Mouse (Mus musculus) lung, embryonic 16.5 days (tissue): ENCODE data around the gene Gm13288. TPM values are rescaled to one million over a fixed set of nuclear protein-coding genes. Genes with fewer than 3 reads are reported as not detected.
"Not testable (repeated sequence)": the region's sequence is repeated elsewhere in the genome, so short reads cannot be mapped to it uniquely, and the experiment has no call there.

ENCODE experiments used
- ATAC-seq: fragments of 200-750 bp; cut with Nextera tagmentation; 2 replicates; pipeline ENCODE4 v1.8.0; 2017; ENCODE audit warnings: low read depth, mild to moderate bottlenecking, moderate library complexity
- H3K27ac ChIP-seq: fragments of 300-500 bp; sonication (generic); 2 replicates; pipeline ENCODE4 v1.5.1; 2014; ENCODE audit warnings: mild to moderate bottlenecking, control low read depth, low read length
- H3K27me3 ChIP-seq: fragments of 300-500 bp; sonication (generic); 2 replicates; pipeline ENCODE4 v1.6.1; 2014; ENCODE audit warnings: low read depth, low read length, mixed read lengths; ENCODE audit not compliant: control insufficient read depth, insufficient read depth
- H3K36me3 ChIP-seq: fragments of 300-500 bp; sonication (generic); 2 replicates; pipeline ENCODE4 v1.6.1; 2014; ENCODE audit warnings: low read length; ENCODE audit not compliant: control insufficient read depth, insufficient read depth
- H3K4me1 ChIP-seq: fragments of 300-500 bp; sonication (generic); replicated peaks from 2 replicates; pipeline ENCODE4 v1.6.1; 2014; ENCODE audit warnings: low read length, mixed read lengths; ENCODE audit not compliant: control insufficient read depth, insufficient read depth
- H3K4me2 ChIP-seq: fragments of 300-500 bp; sonication (generic); 2 replicates; pipeline ENCODE4 v1.6.1; 2014; ENCODE audit warnings: low read depth, low read length, control low read depth
- H3K4me3 ChIP-seq: fragments of 300-500 bp; sonication (generic); 2 replicates; pipeline ENCODE4 v1.5.1; 2014; ENCODE audit warnings: mild to moderate bottlenecking, low read length, control low read depth
- H3K9ac ChIP-seq: fragments of 300-500 bp; sonication (generic); 2 replicates; pipeline ENCODE4 v1.6.1; 2014; ENCODE audit warnings: low read length, control low read depth
- H3K9me3 ChIP-seq: fragments of 300-500 bp; sonication (generic); 2 replicates; pipeline ENCODE4 v1.6.1; 2016; ENCODE audit warnings: low read length; ENCODE audit not compliant: control insufficient read depth
- WGBS: fragments of 180-500 bp; shearing (Covaris S2); extraction: QIAGEN DNeasy Blood & Tissue Kit; methylation state at CpG from one replicate; pipeline ENCODE4 v1.1.7; 2014; 5-methylcytosine and 5-hydroxymethylcytosine counted together
- polyA plus RNA-seq: library from polyadenylated mRNA; unstranded; fragments of >200 nt; fragmentation: Nextera tagmentation; extraction: Ambion mirVana; gene quantifications from 2 replicates; pipeline ENCODE4 v1.2.1, GENCODE M21; 2015

Gene Gm13288
- polyA plus RNA-seq, 1 experiment from 2014 or later: not detected

- not testable (repeated sequence) for H3K4me3 ChIP-seq, H3K27ac ChIP-seq, H3K9me3 ChIP-seq, H3K9ac ChIP-seq, H3K4me2 ChIP-seq, H3K27me3 ChIP-seq, H3K36me3 ChIP-seq, ATAC-seq, H3K4me1 ChIP-seq
- 0% methylated on average over 8 of the region's 52 CpGs for WGBS
These were observed 11.2 kb upstream of the Gm13288 start, which contains the start of gene Gm13275 for GRCm38 (mm10) chr4:88793936-88794675. Gene Gm13275 (plus strand): TSS chr4:88794487.

DNA sequence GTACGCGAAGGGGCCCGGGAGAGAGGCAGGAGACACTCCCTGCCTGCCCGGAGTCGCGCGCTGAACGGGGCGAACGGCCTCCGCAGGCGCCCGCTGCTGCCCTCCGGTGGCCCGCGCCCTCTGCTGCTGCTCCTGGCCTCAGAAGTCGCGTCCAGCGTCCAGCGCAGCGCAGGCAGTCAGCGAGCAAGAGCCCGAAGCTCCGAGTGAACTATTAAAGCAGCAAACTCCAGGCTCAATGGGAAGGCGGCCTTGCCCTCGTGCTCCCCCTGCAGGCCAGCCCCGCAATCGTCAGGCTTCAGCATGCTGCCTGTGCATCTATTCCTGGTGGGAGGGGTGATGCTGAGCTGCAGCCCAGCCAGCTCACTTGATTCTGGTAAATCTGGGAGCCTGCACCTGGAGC is 8.2 kb upstream of the Gm13288 start, which contains the start of gene Gm13279:
Gm13279 (plus strand) TSS at position 301 of the 400 bp plus-strand sequence.
- not testable (repeated sequence) for H3K36me3 ChIP-seq, H3K27ac ChIP-seq, ATAC-seq, H3K4me3 ChIP-seq, H3K9ac ChIP-seq, H3K4me2 ChIP-seq, H3K27me3 ChIP-seq, H3K4me1 ChIP-seq, H3K9me3 ChIP-seq
- no CpG with 5 or more reads among the region's 28 CpGs for WGBS

DNA sequence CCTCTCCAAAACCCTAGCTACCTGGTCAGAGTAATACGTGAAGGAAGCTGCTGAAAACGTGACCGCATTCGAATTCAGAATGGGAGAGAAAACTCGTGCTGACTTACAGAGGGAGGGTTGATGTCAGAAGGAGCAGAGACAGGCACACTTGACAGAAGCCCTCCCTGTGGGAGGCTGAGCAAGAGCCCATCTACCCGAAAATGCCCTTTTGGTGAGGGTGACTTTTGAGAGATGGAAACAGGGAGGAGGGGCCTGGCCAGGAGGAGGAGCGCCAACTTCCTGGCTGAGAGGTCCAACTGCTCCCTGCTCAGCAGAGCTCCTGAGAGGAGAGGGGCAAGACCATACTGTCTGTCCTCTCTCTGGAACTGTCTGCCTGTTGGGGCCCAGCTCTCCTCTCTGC is 6.0 kb upstream of the Gm13288 start, which contains the start of gene Gm13285:
Gm13285 (plus strand) TSS at position 301 of the 400 bp plus-strand sequence.
- 6% methylated on average over 2 of the region's 7 CpGs for WGBS

DNA sequence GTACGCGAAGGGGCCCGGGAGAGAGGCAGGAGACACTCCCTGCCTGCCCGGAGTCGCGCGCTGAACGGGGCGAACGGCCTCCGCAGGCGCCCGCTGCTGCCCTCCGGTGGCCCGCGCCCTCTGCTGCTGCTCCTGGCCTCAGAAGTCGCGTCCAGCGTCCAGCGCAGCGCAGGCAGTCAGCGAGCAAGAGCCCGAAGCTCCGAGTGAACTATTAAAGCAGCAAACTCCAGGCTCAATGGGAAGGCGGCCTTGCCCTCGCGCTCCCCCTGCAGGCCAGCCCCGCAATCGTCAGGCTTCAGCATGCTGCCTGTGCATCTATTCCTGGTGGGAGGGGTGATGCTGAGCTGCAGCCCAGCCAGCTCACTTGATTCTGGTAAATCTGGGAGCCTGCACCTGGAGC is 2.4 kb upstream of the Gm13288 start, which contains the start of gene Gm13287:
Gm13287 (plus strand) TSS at position 301 of the 400 bp plus-strand sequence.
- H3K4me1 ChIP-seq, H3K9me3 ChIP-seq, H3K9ac ChIP-seq, ATAC-seq, H3K27ac ChIP-seq, H3K27me3 ChIP-seq, H3K36me3 ChIP-seq, H3K4me3 ChIP-seq, H3K4me2 ChIP-seq: not testable (repeated sequence)
- whole genome bisulfite sequencing: no CpG with 5 or more reads among the region's 29 CpGs

More for the DNA sequence above, 6.0 kb upstream of the Gm13288 start, which contains the start of gene Gm13285:
- H3K27ac ChIP-seq, H3K27me3 ChIP-seq, H3K4me1 ChIP-seq, H3K9me3 ChIP-seq, ATAC-seq, H3K36me3 ChIP-seq, H3K4me3 ChIP-seq, H3K9ac ChIP-seq, H3K4me2 ChIP-seq: not testable (repeated sequence)

DNA sequence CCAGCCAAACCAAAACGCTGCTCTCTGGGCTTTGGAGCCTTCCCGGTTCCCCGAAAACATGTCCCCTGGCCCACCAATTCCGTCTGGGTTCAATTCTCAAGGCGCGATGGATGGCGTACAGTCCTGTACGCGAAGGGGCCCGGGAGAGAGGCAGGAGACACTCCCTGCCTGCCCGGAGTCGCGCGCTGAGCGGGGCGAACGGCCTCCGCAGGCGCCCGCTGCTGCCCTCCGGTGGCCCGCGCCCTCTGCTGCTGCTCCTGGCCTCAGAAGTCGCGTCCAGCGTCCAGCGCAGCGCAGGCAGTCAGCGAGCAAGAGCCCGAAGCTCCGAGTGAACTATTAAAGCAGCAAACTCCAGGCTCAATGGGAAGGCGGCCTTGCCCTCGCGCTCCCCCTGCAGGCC is 430 bp downstream of the Gm13288 start:
- no CpG with 5 or more reads among the region's 34 CpGs for WGBS
- peak overlapping the region; percentile 26; the same call in 1 of the 2 replicates for H3K4me3 ChIP-seq
- H3K9ac ChIP-seq, H3K36me3 ChIP-seq, H3K27ac ChIP-seq, H3K27me3 ChIP-seq, H3K4me1 ChIP-seq, ATAC-seq, H3K9me3 ChIP-seq: not testable (repeated sequence)
- peak overlapping the region; percentile 32; the same call in 1 of the 2 replicates for H3K4me2 ChIP-seq

DNA sequence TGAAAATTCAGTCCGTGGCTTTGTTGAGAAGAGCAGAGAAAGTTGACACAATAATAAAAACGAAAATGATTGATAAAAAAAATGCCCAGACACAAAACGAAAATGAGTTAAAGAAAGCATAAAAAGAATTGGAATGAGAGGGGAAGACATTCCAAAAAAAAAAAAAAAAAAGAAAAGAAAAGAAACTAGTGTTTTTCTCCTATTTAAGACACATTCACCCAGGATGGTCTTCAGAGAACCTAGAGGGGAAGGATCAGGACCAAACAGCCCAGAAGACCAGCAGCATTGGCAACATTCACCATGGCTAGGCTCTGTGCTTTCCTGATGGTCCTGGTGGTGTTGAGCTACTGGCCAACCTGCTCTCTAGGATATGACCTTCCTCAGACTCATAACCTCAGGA is 10.6 kb downstream of the Gm13288 start, which contains the start of gene Ifna7:
Ifna7 (plus strand) TSS at position 301 of the 400 bp plus-strand sequence.
- Histone ChIP-seq H3K4me2 (no peak within 1 kb of the TSS), H3K4me1 (no peaks in the 10 kb centered on the region), H3K4me3 (no peak within 1 kb of the TSS), H3K27me3 (no peaks in the 10 kb centered on the region), H3K9me3 (no peaks in the 10 kb centered on the region), H3K27ac (no peak within 1 kb of the TSS), H3K9ac (no peak within 1 kb of the TSS), H3K36me3 (no peaks in the 10 kb centered on the region)
- ATAC-seq: no peak
- 52% methylated on average over 3 of the region's 3 CpGs for WGBS

DNA sequence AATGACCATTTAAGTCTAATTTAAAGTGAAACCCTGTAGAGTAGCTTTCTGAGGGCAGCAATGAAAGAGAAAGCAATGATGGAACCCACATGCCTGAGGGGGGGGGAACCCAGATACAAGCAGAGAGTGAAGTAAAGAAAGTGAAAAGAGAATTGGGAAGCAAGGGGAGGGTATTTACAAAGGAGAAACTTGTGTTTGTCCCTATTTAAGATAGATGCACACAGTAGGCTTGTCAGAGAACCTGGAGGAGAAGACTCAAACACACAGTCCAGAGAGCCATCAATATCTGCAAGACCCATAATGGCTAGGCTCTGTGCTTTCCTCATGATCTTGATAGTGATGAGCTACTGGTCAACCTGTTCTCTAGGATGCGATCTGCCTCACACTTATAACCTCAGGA is 14.3 kb downstream of the Gm13288 start, which contains the start of gene Ifna11:
Ifna11 (plus strand) TSS at position 301 of the 400 bp plus-strand sequence.
- Histone ChIP-seq H3K9ac (no peak within 1 kb of the TSS), H3K27me3 (no peaks in the 10 kb centered on the region), H3K9me3 (no peaks in the 10 kb centered on the region), H3K4me2 (no peak within 1 kb of the TSS), H3K36me3 (no peaks in the 10 kb centered on the region), H3K4me1 (no peaks in the 10 kb centered on the region), H3K4me3 (no peak within 1 kb of the TSS), H3K27ac (no peak within 1 kb of the TSS)
- ATAC-seq: no peak
- 79% methylated on average over 1 of the region's 1 CpGs for WGBS

DNA sequence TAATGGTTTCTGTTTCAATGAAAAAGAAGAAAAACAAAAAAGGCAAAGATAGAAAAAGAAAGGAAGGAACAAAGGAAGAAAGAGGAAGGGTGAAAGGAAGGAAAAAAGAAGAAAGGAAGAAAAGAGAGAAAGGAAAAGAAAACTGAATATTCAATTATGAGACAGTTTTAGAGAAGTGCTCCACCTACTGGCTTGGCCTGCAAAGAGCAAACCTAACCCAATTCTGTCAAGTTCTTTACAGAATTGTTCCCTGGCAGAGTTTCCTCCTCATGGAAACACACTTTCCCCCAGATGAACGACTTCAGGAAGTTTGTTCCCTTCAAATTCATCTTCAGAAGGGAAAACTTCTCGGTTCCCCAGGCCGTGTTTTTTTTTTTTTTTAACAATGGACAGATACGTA is 17.7 kb downstream of the Gm13288 start:
- H3K4me1 ChIP-seq: no peaks in the 10 kb centered on the region
- no peaks in the 10 kb centered on the region for H3K36me3 ChIP-seq
- H3K4me3 ChIP-seq: no peak overlapping the region
- no peaks in the 10 kb centered on the region for H3K9me3 ChIP-seq
- no peaks in the 10 kb centered on the region for H3K27me3 ChIP-seq
- WGBS: 24% methylated on average over 4 of the region's 4 CpGs
- ATAC-seq: no peak
- no peak overlapping the region for H3K4me2 ChIP-seq
- no peak overlapping the region for H3K9ac ChIP-seq
- H3K27ac ChIP-seq: no peak overlapping the region

GRCm38 (mm10) chr4:88827116-88827515 is 21.8 kb downstream of the Gm13288 start, which contains the start of gene Ifna6:
Gene Ifna6 (plus strand): TSS chr4:88827416.
- not testable (repeated sequence) for H3K4me1 ChIP-seq, H3K9ac ChIP-seq, ATAC-seq, H3K9me3 ChIP-seq, H3K4me3 ChIP-seq, H3K36me3 ChIP-seq, H3K4me2 ChIP-seq, H3K27me3 ChIP-seq, H3K27ac ChIP-seq
